Mouse (Mus musculus): ENCODE results near the gene Hdx.

The Hdx gene

GRCm38 (mm10) chrX:111696356-111697282 is at the start of gene Hdx:
TSS of gene Hdx (minus strand) at chrX:111697079.
- no peak for DNase-seq (ENCODE audit: low read depth)

GRCm38 (mm10) chrX:111685665-111686064 is 11.2 kb downstream of the Hdx start:
- no peak for DNase-seq (ENCODE audit: low read depth)

- no peak for DNase-seq (ENCODE audit: low read depth)
Measured at GRCm38 (mm10) chrX:111671685-111672084, 25.2 kb downstream of the Hdx start.

GRCm38 (mm10) chrX:111660381-111660780 is 36.5 kb downstream of the Hdx start:
- no peak for DNase-seq (ENCODE audit: low read depth)

GRCm38 (mm10) chrX:111658671-111659070 is 38.2 kb downstream of the Hdx start:
- no peak for DNase-seq (ENCODE audit: low read depth)

- DNase-seq (ENCODE audit: low read depth) = no peak
Measured at GRCm38 (mm10) chrX:111644945-111645344, 51.9 kb downstream of the Hdx start.

- no peak for DNase-seq (ENCODE audit: low read depth)
Measured at GRCm38 (mm10) chrX:111640616-111641015, 56.3 kb downstream of the Hdx start.

- no peak for DNase-seq (ENCODE audit: low read depth)
Measured at GRCm38 (mm10) chrX:111597631-111598161, 99.2 kb downstream of the Hdx start.

GRCm38 (mm10) chrX:111587616-111588015 is 109.3 kb downstream of the Hdx start:
- no peak for DNase-seq (ENCODE audit: low read depth)

- DNase-seq (ENCODE audit: low read depth) = no peak
Measured at GRCm38 (mm10) chrX:111577044-111577443, 119.8 kb downstream of the Hdx start.

GRCm38 (mm10) chrX:111537859-111538258 is 159.0 kb downstream of the Hdx start, which contains the start of gene Rps6ka6:
TSS of gene Rps6ka6 (minus strand) at chrX:111537959.
- no peak for DNase-seq (ENCODE audit: low read depth)
